Mouse (Mus musculus) liver, postnatal 0 days (tissue): ENCODE measurements around the gene S1pr3. TPM values are rescaled to one million over a fixed set of nuclear protein-coding genes. Genes with fewer than 3 reads are reported as not detected.

Source experiments
- ATAC-seq: fragments of 200-750 bp; cut with Nextera tagmentation; 2 replicates; pipeline ENCODE4 v1.8.0; 2017; ENCODE audit warnings: mild to moderate bottlenecking, moderate library complexity
- DNase-seq: peaks from one replicate; pipeline ENCODE4 v3.0.0-alpha.2; 2016
- H3K27ac ChIP-seq: fragments of 300-500 bp; sonication (generic); 2 replicates; pipeline ENCODE4 v1.5.1; 2014; ENCODE audit warnings: antibody characterized with exemption, moderate library complexity, mild to moderate bottlenecking, low read depth
- H3K27me3 ChIP-seq: fragments of 300-500 bp; sonication (generic); 2 replicates; pipeline ENCODE4 v1.6.1; 2014; ENCODE audit warnings: low read length, control low read depth, mixed read lengths; ENCODE audit not compliant: insufficient read depth
- H3K36me3 ChIP-seq: fragments of 300-500 bp; sonication (generic); replicated peaks from 2 replicates; pipeline ENCODE4 v1.6.1; 2014; ENCODE audit warnings: mild to moderate bottlenecking, control low read depth, low read length, moderate library complexity, mixed read lengths; ENCODE audit not compliant: insufficient read depth
- H3K4me1 ChIP-seq: fragments of 300-500 bp; sonication (generic); 2 replicates; pipeline ENCODE4 v1.6.1; 2014; ENCODE audit warnings: antibody characterized with exemption, mild to moderate bottlenecking, control low read depth; ENCODE audit not compliant: insufficient read depth
- H3K4me2 ChIP-seq: fragments of 300-500 bp; sonication (generic); 2 replicates; pipeline ENCODE4 v1.6.1; 2014; ENCODE audit warnings: low read depth, mild to moderate bottlenecking, low read length, moderate library complexity, mixed read lengths
- H3K4me3 ChIP-seq: fragments of 300-500 bp; sonication (generic); 2 replicates; pipeline ENCODE4 v1.5.1; 2014; ENCODE audit warnings: low read depth, low read length
- H3K9ac ChIP-seq: fragments of 300-500 bp; sonication (generic); replicated peaks from 2 replicates; pipeline ENCODE4 v1.6.1; 2014; ENCODE audit warnings: mild to moderate bottlenecking, moderate library complexity
- H3K9me3 ChIP-seq: fragments of 300-500 bp; sonication (generic); 2 replicates; pipeline ENCODE4 v1.6.1; 2016; ENCODE audit warnings: mild to moderate bottlenecking, control low read depth, low read length, mixed read lengths
- CTCF ChIP-seq: sonication (generic); IDR thresholded peaks from 2 replicates; pipeline ENCODE4 v1.5.1; 2016; ENCODE audit warnings: antibody characterized with exemption, low read depth
- EP300 ChIP-seq: IDR thresholded peaks from 2 replicates; pipeline ENCODE4 v1.6.1; 2016; ENCODE audit warnings: antibody characterized with exemption, low read depth, mild to moderate bottlenecking
- WGBS: fragments of 180-500 bp; shearing (Covaris S2); extraction: QIAGEN DNeasy Blood & Tissue Kit; methylation state at CpG from one replicate; pipeline ENCODE4 v1.1.7; 2014; ENCODE audit not compliant: insufficient replicate concordance; 5-methylcytosine and 5-hydroxymethylcytosine counted together
- polyA plus RNA-seq: library from polyadenylated mRNA; unstranded; fragments of >200 nt; fragmentation: Nextera tagmentation; extraction: Ambion mirVana; gene quantifications from 2 replicates; pipeline ENCODE4 v1.2.1, GENCODE M21; 2015

Gene S1pr3
- polyA plus RNA-seq, 1 experiment from 2014 or later: 1.4 TPM

DNA sequence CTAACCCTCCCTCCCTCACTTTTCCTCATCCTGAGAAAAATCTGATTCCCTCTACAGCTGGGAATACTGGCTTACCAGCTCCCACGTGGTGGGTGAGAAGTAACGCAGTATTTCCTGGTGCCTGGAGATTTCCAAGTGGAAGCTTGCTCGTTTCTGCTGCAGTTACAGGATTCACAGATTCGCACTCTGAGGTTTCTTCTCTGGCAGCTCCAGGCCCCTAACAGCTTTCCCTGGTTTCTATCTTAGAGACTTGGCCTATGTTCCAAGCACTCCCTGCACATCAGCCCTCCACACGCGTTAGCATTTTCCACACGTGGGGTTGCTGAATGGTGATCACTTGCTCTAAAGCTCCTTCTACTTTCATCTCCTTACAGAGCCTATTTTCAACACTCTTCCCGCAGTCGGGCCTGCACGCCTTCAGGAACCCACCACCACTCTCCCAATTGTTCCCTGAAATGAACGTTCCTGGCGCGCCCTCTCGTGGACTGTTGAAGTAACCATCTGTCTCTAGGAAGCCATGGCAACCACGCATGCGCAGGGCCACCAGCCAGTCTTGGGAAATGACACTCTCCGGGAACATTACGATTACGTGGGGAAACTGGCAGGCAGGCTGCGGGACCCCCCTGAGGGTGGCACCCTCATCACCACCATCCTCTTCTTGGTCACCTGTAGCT is 10.0 kb downstream of the S1pr3 start:
- Histone ChIP-seq H3K4me1 (no peaks in the 10 kb centered on the region), H3K27ac (no peak overlapping the region), H3K9me3 (no peaks in the 10 kb centered on the region), H3K36me3 (no peaks in the 10 kb centered on the region), H3K4me3 (no peak overlapping the region), H3K27me3 (0 out of 2 replicates have a peak, but pooled peaks cover 4% of the 10 kb centered on the region), H3K4me2 (peak overlapping the region; percentile 31), H3K9ac (no peak overlapping the region)
- WGBS: 9% methylated on average over 20 of the region's 20 CpGs
- ATAC-seq (peak; percentile 61; the same call in 1 of the 2 replicates), DNase-seq (peak; percentile 92)
- TF ChIP-seq CTCF (peak; percentile 94), EP300 (no peak)

DNA sequence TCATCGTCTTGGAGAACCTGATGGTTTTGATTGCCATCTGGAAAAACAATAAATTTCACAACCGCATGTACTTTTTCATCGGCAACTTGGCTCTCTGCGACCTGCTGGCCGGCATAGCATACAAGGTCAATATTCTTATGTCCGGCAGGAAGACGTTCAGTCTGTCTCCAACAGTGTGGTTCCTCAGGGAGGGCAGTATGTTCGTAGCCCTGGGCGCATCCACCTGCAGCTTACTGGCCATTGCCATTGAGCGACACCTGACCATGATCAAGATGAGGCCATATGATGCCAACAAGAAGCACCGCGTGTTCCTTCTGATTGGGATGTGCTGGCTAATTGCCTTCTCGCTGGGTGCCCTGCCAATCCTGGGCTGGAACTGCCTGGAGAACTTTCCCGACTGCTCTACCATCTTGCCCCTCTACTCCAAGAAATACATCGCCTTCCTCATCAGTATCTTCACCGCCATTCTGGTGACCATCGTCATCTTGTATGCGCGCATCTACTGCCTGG is 10.6 kb downstream of the S1pr3 start:
- no peaks in the 10 kb centered on the region for H3K9me3 ChIP-seq
- H3K4me2 ChIP-seq: peak overlapping the region; percentile 31
- no peak overlapping the region for H3K27ac ChIP-seq
- no peak for TF ChIP-seq EP300
- no peak for TF ChIP-seq CTCF
- H3K36me3 ChIP-seq: no peaks in the 10 kb centered on the region
- no peak for DNase-seq
- 0 out of 2 replicates have a peak, but pooled peaks cover 4% of the 10 kb centered on the region for H3K27me3 ChIP-seq
- H3K9ac ChIP-seq: no peak overlapping the region
- 74% methylated on average over 19 of the region's 19 CpGs for WGBS
- H3K4me3 ChIP-seq: no peak overlapping the region
- ATAC-seq: no peak
- no peaks in the 10 kb centered on the region for H3K4me1 ChIP-seq

DNA sequence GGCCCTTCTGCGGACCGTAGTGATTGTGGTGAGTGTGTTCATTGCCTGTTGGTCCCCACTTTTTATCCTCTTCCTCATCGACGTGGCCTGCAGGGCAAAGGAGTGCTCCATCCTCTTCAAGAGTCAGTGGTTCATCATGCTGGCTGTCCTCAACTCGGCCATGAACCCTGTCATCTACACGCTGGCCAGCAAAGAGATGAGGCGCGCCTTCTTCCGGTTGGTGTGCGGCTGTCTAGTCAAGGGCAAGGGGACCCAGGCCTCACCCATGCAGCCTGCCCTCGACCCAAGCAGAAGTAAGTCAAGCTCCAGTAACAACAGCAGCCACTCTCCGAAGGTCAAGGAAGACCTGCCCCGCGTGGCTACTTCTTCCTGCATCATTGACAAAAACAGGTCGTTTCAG is 11.1 kb downstream of the S1pr3 start:
- WGBS: 81% methylated on average over 15 of the region's 15 CpGs
- Histone ChIP-seq H3K27me3 (0 out of 2 replicates have a peak, but pooled peaks cover 4% of the 10 kb centered on the region), H3K27ac (no peak overlapping the region), H3K4me2 (no peak overlapping the region), H3K4me3 (no peak overlapping the region), H3K4me1 (no peaks in the 10 kb centered on the region), H3K9ac (no peak overlapping the region), H3K9me3 (no peaks in the 10 kb centered on the region), H3K36me3 (no peaks in the 10 kb centered on the region)
- no peak for ATAC-seq
- no peak for DNase-seq
- TF ChIP-seq EP300 (no peak), CTCF (no peak)

DNA sequence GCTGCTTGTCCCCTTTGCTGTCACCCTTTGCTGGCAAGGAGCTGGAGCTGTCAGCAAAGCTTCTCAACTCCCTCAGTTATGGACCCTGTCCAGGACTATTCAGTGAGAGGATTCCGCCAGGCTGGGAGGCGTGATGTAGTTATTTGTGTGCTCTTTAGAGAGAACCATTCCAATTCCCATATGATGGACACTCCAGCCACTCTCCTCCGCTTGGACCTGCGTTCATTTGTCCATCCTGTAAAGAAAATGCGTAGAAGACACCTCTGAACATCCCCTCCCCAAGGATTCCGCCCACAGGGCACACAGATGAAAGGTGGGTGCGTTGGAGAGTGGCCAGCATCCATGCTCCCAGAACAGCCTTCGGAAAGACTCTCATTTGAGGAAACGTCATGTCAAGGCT is 12.4 kb downstream of the S1pr3 start:
- Histone ChIP-seq H3K9ac (no peak overlapping the region), H3K9me3 (no peaks in the 10 kb centered on the region), H3K27ac (no peak overlapping the region), H3K27me3 (0 out of 2 replicates have a peak, but pooled peaks cover 4% of the 10 kb centered on the region), H3K4me2 (no peak overlapping the region), H3K36me3 (no peaks in the 10 kb centered on the region), H3K4me1 (no peaks in the 10 kb centered on the region), H3K4me3 (no peak overlapping the region)
- DNase-seq: no peak
- no peak for ATAC-seq
- WGBS: 69% methylated on average over 9 of the region's 9 CpGs
- TF ChIP-seq CTCF (no peak), EP300 (no peak)

DNA sequence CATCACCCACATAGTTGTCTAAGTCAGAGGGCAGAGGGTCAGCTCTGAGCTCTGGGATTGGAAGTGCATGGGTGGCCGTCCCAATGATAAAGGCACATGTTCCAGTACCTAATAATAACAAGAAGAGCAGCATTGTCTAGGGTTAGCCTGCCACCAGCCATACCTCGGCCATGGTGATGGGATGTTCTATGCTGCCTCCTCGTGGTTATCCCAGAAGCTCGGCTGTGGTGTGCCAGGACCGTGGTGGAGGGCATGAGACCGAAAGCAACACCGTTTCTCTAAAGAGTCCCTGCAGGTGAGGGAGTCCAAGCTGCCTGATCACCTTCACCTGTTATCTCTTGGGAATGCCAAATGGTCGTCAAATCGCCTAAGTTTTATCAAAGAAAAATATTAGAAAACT is 15.2 kb downstream of the S1pr3 start:
- 68% methylated on average over 9 of the region's 9 CpGs for WGBS
- no peaks in the 10 kb centered on the region for H3K9me3 ChIP-seq
- H3K27ac ChIP-seq: no peak overlapping the region
- H3K9ac ChIP-seq: no peak overlapping the region
- H3K36me3 ChIP-seq: no peaks in the 10 kb centered on the region
- no peak overlapping the region for H3K4me3 ChIP-seq
- no peak for ATAC-seq
- no peak for DNase-seq
- no peak overlapping the region for H3K4me2 ChIP-seq
- TF ChIP-seq CTCF: no peak
- TF ChIP-seq EP300: no peak
- H3K4me1 ChIP-seq: no peaks in the 10 kb centered on the region
- 0 out of 2 replicates have a peak, but pooled peaks cover 4% of the 10 kb centered on the region for H3K27me3 ChIP-seq

DNA sequence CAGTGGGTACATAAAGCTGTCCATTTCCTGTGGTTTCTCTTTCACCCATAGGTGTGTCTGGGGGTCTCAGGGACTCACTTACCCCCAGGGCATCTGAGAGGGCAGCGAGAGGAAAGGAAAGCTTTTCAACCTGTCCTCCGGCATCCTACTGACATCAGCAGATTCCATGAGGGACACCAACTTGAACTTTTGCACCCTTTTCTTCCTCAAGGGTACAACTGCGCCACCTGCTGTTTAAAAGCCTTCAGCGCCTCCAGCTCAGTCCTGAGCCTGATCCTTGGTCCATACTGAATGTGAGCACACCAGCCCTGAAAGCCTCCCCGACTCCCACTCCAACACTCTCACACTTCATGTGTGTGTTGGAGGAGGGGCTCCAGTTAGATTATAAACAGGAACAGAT is 16.2 kb downstream of the S1pr3 start:
- Histone ChIP-seq H3K36me3 (no peaks in the 10 kb centered on the region), H3K9me3 (no peaks in the 10 kb centered on the region), H3K27me3 (no peaks in the 10 kb centered on the region), H3K4me2 (0 out of 2 replicates have a peak overlapping the region, but pooled peaks have one; percentile 18), H3K27ac (no peak overlapping the region), H3K4me1 (no peaks in the 10 kb centered on the region), H3K9ac (no peak overlapping the region), H3K4me3 (no peak overlapping the region)
- 19% methylated on average over 5 of the region's 5 CpGs for WGBS
- no peak for TF ChIP-seq EP300
- TF ChIP-seq CTCF: peak; percentile 77
- no peak for ATAC-seq
- peak; percentile 61 for DNase-seq
